Mouse (Mus musculus): ENCODE data around the gene Dcaf5. TPM values are rescaled to one million over a fixed set of nuclear protein-coding genes. Genes with fewer than 3 reads are reported as not detected.

Gene Dcaf5
- polyA plus RNA-seq, 1 experiment from 2014 or later = 5.4 TPM

GRCm38 (mm10) chr12:80433266-80433665 is 3.1 kb downstream of the Dcaf5 start:
- Histone ChIP-seq H3K4me2 (replicated peaks; ENCODE audit: low read depth) (no peak overlapping the region), H3K4me3 (ENCODE audit: low read depth, low read length) (no peak overlapping the region), H3K36me3 (ENCODE audit: control insufficient read depth, insufficient read depth, low read length) (no peaks in the 10 kb centered on the region), H3K27me3 (ENCODE audit: control insufficient read depth, insufficient read depth, low read length) (no peaks in the 10 kb centered on the region), H3K27ac (replicated peaks) (no peak overlapping the region), H3K9me3 (ENCODE audit: control insufficient read depth, low read length) (no peaks in the 10 kb centered on the region), H3K4me1 (replicated peaks; ENCODE audit: control insufficient read depth, insufficient read depth) (no peaks in the 10 kb centered on the region), H3K9ac (ENCODE audit: low read length) (no peak overlapping the region)
- TF ChIP-seq EP300 (optimal IDR thresholded peaks at IDR 0.05) (no peak), CTCF (IDR thresholded peaks at IDR 0.05; ENCODE audit: low read depth) (no peak)
- ATAC-seq (ENCODE audit: low FRiP score, low TSS enrichment) (no peak), DNase-seq (ENCODE audit: low spot score) (peak; percentile 28)
- 49% methylated on average over 4 of the region's 4 CpGs for WGBS

GRCm38 (mm10) chr12:80427683-80428082 is 8.7 kb downstream of the Dcaf5 start:
- H3K4me1 ChIP-seq (replicated peaks; ENCODE audit: control insufficient read depth, insufficient read depth) = no peaks in the 10 kb centered on the region

GRCm38 (mm10) chr12:80415100-80415499 is 21.3 kb downstream of the Dcaf5 start:
- H3K4me3 ChIP-seq (ENCODE audit: low read depth, low read length) = no peak overlapping the region
- H3K4me1 ChIP-seq (replicated peaks; ENCODE audit: control insufficient read depth, insufficient read depth) = no peaks in the 10 kb centered on the region
- H3K36me3 ChIP-seq (ENCODE audit: control insufficient read depth, insufficient read depth, low read length) = 0 out of 2 replicates have a peak, but pooled peaks cover 2% of the 10 kb centered on the region
- H3K4me2 ChIP-seq (replicated peaks; ENCODE audit: low read depth) = no peak overlapping the region
- H3K27ac ChIP-seq (replicated peaks) = no peak overlapping the region
- no peak overlapping the region for H3K9ac ChIP-seq (ENCODE audit: low read length)
- 92% methylated on average over 2 of the region's 2 CpGs for WGBS
- H3K27me3 ChIP-seq (ENCODE audit: control insufficient read depth, insufficient read depth, low read length) = no peaks in the 10 kb centered on the region
- DNase-seq (ENCODE audit: low spot score) = no peak
- no peak for ATAC-seq (ENCODE audit: low FRiP score, low TSS enrichment)
- TF ChIP-seq CTCF (IDR thresholded peaks at IDR 0.05; ENCODE audit: low read depth) = no peak
- TF ChIP-seq EP300 (optimal IDR thresholded peaks at IDR 0.05) = no peak
- 0 out of 2 replicates have a peak, but pooled peaks cover 2% of the 10 kb centered on the region for H3K9me3 ChIP-seq (ENCODE audit: control insufficient read depth, low read length)

More at GRCm38 (mm10) chr12:80427683-80428082, 8.7 kb downstream of the Dcaf5 start:
- DNase-seq (ENCODE audit: low spot score) (no peak), ATAC-seq (ENCODE audit: low FRiP score, low TSS enrichment) (no peak)
- TF ChIP-seq EP300 (optimal IDR thresholded peaks at IDR 0.05) = no peak
- TF ChIP-seq CTCF (IDR thresholded peaks at IDR 0.05; ENCODE audit: low read depth) = no peak
- H3K4me3 ChIP-seq (ENCODE audit: low read depth, low read length) = no peak overlapping the region
- no peaks in the 10 kb centered on the region for H3K36me3 ChIP-seq (ENCODE audit: control insufficient read depth, insufficient read depth, low read length)
- H3K9ac ChIP-seq (ENCODE audit: low read length) = no peak overlapping the region
- 86% methylated on average over 3 of the region's 3 CpGs for WGBS
- H3K27me3 ChIP-seq (ENCODE audit: control insufficient read depth, insufficient read depth, low read length) = no peaks in the 10 kb centered on the region
- no peak overlapping the region for H3K4me2 ChIP-seq (replicated peaks; ENCODE audit: low read depth)
- no peaks in the 10 kb centered on the region for H3K9me3 ChIP-seq (ENCODE audit: control insufficient read depth, low read length)
- no peak overlapping the region for H3K27ac ChIP-seq (replicated peaks)

- 91% methylated on average over 8 of the region's 8 CpGs for WGBS
- Histone ChIP-seq H3K27ac (replicated peaks) (no peak overlapping the region), H3K4me2 (replicated peaks; ENCODE audit: low read depth) (no peak overlapping the region), H3K36me3 (ENCODE audit: control insufficient read depth, insufficient read depth, low read length) (0 out of 2 replicates have a peak, but pooled peaks cover 2% of the 10 kb centered on the region), H3K9ac (ENCODE audit: low read length) (no peak overlapping the region), H3K4me3 (ENCODE audit: low read depth, low read length) (no peak overlapping the region), H3K9me3 (ENCODE audit: control insufficient read depth, low read length) (no peaks in the 10 kb centered on the region), H3K27me3 (ENCODE audit: control insufficient read depth, insufficient read depth, low read length) (no peaks in the 10 kb centered on the region), H3K4me1 (replicated peaks; ENCODE audit: control insufficient read depth, insufficient read depth) (no peaks in the 10 kb centered on the region)
- TF ChIP-seq EP300 (optimal IDR thresholded peaks at IDR 0.05) = no peak
- TF ChIP-seq CTCF (IDR thresholded peaks at IDR 0.05; ENCODE audit: low read depth) = no peak
- no peak for ATAC-seq (ENCODE audit: low FRiP score, low TSS enrichment)
- no peak for DNase-seq (ENCODE audit: low spot score)
Observed at GRCm38 (mm10) chr12:80410855-80411254, 25.5 kb downstream of the Dcaf5 start.

- H3K9me3 ChIP-seq (ENCODE audit: control insufficient read depth, low read length) = no peaks in the 10 kb centered on the region
- WGBS = 62% methylated on average over 3 of the region's 3 CpGs
- DNase-seq (ENCODE audit: low spot score) = peak; percentile 38
Observed at GRCm38 (mm10) chr12:80407824-80408223, 28.6 kb downstream of the Dcaf5 start.

GRCm38 (mm10) chr12:80406650-80407049 is 29.8 kb downstream of the Dcaf5 start:
- WGBS = 39% methylated on average over 3 of the region's 3 CpGs
- Histone ChIP-seq H3K4me2 (replicated peaks; ENCODE audit: low read depth) (no peak overlapping the region), H3K36me3 (ENCODE audit: control insufficient read depth, insufficient read depth, low read length) (0 out of 2 replicates have a peak, but pooled peaks cover 4% of the 10 kb centered on the region), H3K4me1 (replicated peaks; ENCODE audit: control insufficient read depth, insufficient read depth) (no peaks in the 10 kb centered on the region), H3K9ac (ENCODE audit: low read length) (no peak overlapping the region), H3K9me3 (ENCODE audit: control insufficient read depth, low read length) (no peaks in the 10 kb centered on the region), H3K27ac (replicated peaks) (no peak overlapping the region), H3K4me3 (ENCODE audit: low read depth, low read length) (no peak overlapping the region), H3K27me3 (ENCODE audit: control insufficient read depth, insufficient read depth, low read length) (no peaks in the 10 kb centered on the region)
- DNase-seq (ENCODE audit: low spot score) (peak; percentile 61), ATAC-seq (ENCODE audit: low FRiP score, low TSS enrichment) (no peak)
- TF ChIP-seq EP300 (optimal IDR thresholded peaks at IDR 0.05) = no peak
- peak; percentile 78 for TF ChIP-seq CTCF (IDR thresholded peaks at IDR 0.05; ENCODE audit: low read depth)

More at GRCm38 (mm10) chr12:80407824-80408223, 28.6 kb downstream of the Dcaf5 start:
- Histone ChIP-seq H3K27me3 (ENCODE audit: control insufficient read depth, insufficient read depth, low read length) (no peaks in the 10 kb centered on the region), H3K4me3 (ENCODE audit: low read depth, low read length) (no peak overlapping the region), H3K9ac (ENCODE audit: low read length) (no peak overlapping the region), H3K36me3 (ENCODE audit: control insufficient read depth, insufficient read depth, low read length) (0 out of 2 replicates have a peak, but pooled peaks cover 7% of the 10 kb centered on the region), H3K4me1 (replicated peaks; ENCODE audit: control insufficient read depth, insufficient read depth) (no peaks in the 10 kb centered on the region), H3K27ac (replicated peaks) (no peak overlapping the region), H3K4me2 (replicated peaks; ENCODE audit: low read depth) (no peak overlapping the region)
- TF ChIP-seq EP300 (optimal IDR thresholded peaks at IDR 0.05) (no peak), CTCF (IDR thresholded peaks at IDR 0.05; ENCODE audit: low read depth) (peak; percentile 71)
- ATAC-seq (ENCODE audit: low FRiP score, low TSS enrichment) = no peak

Data from stomach, postnatal 0 days (tissue).